Mouse (Mus musculus) heart, adult 2 months (tissue): ENCODE data around the gene Camta1.

Source experiments
- CTCF ChIP-seq: fragments of 200-600 bp; IDR thresholded peaks from 2 replicates; pipeline ENCODE4 v1.8.1; 2022; ENCODE audit warnings: antibody characterized with exemption, mild to moderate bottlenecking, moderate library complexity
- EP300 ChIP-seq: fragments of 200-500 bp; IDR thresholded peaks from 2 replicates; pipeline ENCODE4 v1.6.1; 2011; ENCODE audit warnings: low read depth, low read length, control low read depth; ENCODE audit not compliant: insufficient read depth
- POLR2A ChIP-seq: fragments of 200-500 bp; IDR thresholded peaks from 2 replicates; pipeline ENCODE4 v1.6.1; 2011; ENCODE audit warnings: mild to moderate bottlenecking, low read depth, low read length, control low read depth; ENCODE audit not compliant: insufficient read depth

GRCm38 (mm10) chr4:150888492-150888891, 973.2 kb downstream of the Camta1 start:
- TF ChIP-seq CTCF (no peak), POLR2A (no peak), EP300 (no peak)
